Mouse (Mus musculus) liver, adult (tissue): ENCODE measurements around the gene Sec14l5.

Source experiments
- GATA4 ChIP-seq: IDR thresholded peaks from 2 replicates; pipeline ENCODE4 v1.6.1; 2014; ENCODE audit warnings: mild to moderate bottlenecking, low read length; ENCODE audit not compliant: insufficient replicate concordance

Gene Sec14l5

GRCm38 (mm10) chr16:5137006-5137540 is 9.8 kb upstream of the Sec14l5 start:
- TF ChIP-seq GATA4, result no peak

- TF ChIP-seq GATA4, result no peak
Measured at GRCm38 (mm10) chr16:5139741-5140140, 7.2 kb upstream of the Sec14l5 start.

GRCm38 (mm10) chr16:5145570-5145969 is 1.3 kb upstream of the Sec14l5 start:
- peak; percentile 11; the same call in 1 of the 2 replicates for TF ChIP-seq GATA4

- no peak; the same call in 1 of the 2 replicates for TF ChIP-seq GATA4
Measured at GRCm38 (mm10) chr16:5146367-5147036, 407 bp upstream of the Sec14l5 start.

- no peak for TF ChIP-seq GATA4
Measured at GRCm38 (mm10) chr16:5150544-5150943, 3.6 kb downstream of the Sec14l5 start.

GRCm38 (mm10) chr16:5153299-5154026 is 6.6 kb downstream of the Sec14l5 start:
- no peak for TF ChIP-seq GATA4

GRCm38 (mm10) chr16:5155014-5155413 is 8.1 kb downstream of the Sec14l5 start:
- TF ChIP-seq GATA4, result no peak

GRCm38 (mm10) chr16:5156495-5156894 is 9.6 kb downstream of the Sec14l5 start:
- no peak for TF ChIP-seq GATA4

GRCm38 (mm10) chr16:5157113-5157512 is 10.2 kb downstream of the Sec14l5 start:
- no peak for TF ChIP-seq GATA4

GRCm38 (mm10) chr16:5159248-5159647 is 12.3 kb downstream of the Sec14l5 start:
- no peak for TF ChIP-seq GATA4

- TF ChIP-seq GATA4, result no peak
Measured at GRCm38 (mm10) chr16:5164327-5164726, 17.4 kb downstream of the Sec14l5 start.

- TF ChIP-seq GATA4, result no peak
Measured at GRCm38 (mm10) chr16:5168038-5168437, 21.1 kb downstream of the Sec14l5 start.

GRCm38 (mm10) chr16:5168829-5169228 is 21.9 kb downstream of the Sec14l5 start:
- peak; percentile 42; the same call in 1 of the 2 replicates for TF ChIP-seq GATA4

- no peak for TF ChIP-seq GATA4
Measured at GRCm38 (mm10) chr16:5172636-5173035, 25.7 kb downstream of the Sec14l5 start.

- TF ChIP-seq GATA4, result no peak
Measured at GRCm38 (mm10) chr16:5183310-5183975, 36.5 kb downstream of the Sec14l5 start.

- TF ChIP-seq GATA4, result no peak
Measured at GRCm38 (mm10) chr16:5184101-5184500, 37.2 kb downstream of the Sec14l5 start.

GRCm38 (mm10) chr16:5184956-5185355 is 38.0 kb downstream of the Sec14l5 start:
- TF ChIP-seq GATA4, result no peak
